Mouse (Mus musculus): Measurements from ENCODE around the gene Oxct1.
A peak's percentile ranks its signal among the peaks of the same experiment; 100 is the strongest.

The Oxct1 gene

DNA sequence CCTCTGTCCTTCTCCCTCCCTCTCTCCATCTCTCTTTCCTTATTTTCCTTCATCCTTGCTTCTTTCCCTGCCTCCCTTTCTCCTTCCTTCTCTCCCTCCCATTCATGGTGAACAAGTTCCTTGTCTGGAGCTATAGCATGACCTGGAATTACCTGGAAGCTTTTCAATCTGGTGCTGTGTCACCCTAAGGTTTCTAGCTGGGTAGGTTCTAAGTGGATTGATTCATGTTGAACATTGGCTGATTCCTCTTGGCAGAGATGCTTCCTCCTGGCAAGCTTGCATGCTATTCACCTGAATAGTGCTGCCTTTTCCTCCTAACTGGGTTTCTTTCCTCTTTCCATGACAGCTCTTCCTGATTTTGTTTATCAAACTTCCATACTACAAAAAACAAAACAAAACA, 2.8 kb downstream of the Oxct1 start:
- DNase-seq: peak in 1 of 2 experiments; percentile 23

DNA sequence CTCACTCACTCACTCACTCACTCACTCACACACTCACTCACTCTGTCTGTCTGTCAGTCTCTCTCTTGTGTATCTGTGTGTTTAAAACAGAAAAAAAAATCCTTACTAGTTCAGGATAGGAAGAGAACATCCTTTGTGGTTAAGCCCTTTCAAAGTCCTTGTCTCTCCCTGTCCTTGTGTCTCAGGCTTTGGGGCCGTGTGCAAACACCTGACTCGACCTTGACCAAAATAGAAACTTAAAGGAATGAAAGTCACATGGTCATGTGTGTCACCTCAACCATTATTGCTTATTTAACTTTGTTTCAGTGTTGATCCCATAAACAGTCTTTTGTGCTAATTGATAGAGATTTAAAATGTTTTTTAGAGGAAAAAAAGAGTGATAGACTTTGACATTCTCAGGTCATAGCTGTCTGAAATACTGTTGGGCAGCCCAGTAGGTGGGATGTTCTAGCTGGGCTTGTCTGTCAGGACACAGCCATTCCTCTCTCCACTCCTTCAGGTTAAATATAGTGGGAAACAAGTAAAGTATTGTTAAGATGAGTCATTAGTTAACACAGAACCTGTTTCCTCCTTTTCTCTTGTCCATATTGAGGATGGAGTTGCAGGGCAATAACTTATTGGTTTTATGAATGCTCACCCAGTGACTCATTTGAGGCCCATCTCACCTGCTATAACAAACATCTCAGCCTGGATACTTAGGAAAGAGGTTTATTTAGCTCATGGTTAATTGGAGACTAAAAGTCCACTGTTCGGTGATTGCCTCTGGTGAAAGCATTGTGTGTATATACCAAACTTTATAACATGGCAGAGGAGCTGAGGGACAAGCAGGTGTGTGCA, 7.2 kb downstream of the Oxct1 start:
- no peak for DNase-seq

DNA sequence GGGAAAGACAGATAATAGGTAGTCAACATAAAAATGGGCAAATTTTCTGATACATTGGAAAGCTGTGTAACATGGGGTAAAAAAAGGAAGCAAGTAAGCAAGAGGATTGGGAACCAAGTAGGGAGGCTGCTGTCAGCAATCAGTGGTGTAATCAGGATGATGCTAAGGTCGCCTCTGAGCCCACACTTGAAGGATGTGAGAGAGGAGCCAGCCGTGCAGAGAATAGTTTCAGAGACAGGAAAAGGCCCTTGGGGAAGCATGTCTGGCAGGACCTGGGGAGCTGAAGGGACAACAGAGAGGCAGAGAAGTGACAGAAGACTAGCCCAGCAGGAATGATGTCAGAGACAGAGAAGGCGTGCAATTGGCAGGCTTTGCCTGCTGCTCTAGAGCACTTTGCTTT, 16.2 kb downstream of the Oxct1 start:
- no peak for DNase-seq

DNA sequence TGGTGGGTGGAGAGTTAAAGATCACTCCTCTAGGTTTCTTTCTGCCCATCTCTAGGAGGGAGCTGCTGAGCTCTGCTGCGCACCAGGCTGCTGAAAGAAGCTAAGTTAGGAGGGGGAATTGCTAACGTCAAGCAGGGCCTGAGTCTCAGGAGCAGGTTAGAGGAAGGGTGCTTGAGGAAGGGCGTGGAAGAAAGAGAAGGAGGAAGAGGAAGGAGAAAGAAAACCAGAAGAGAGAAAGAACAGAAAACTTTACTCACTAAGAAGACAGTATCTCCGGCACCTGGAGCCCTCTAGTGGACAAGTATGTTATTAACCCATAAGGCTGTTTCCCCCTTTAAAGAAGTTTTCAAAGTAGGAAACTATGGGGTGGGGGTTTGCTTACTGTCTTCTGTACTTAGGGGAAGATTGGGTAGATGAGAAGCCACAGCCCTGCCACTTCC, 16.9 kb downstream of the Oxct1 start:
- DNase-seq: no peak

DNA sequence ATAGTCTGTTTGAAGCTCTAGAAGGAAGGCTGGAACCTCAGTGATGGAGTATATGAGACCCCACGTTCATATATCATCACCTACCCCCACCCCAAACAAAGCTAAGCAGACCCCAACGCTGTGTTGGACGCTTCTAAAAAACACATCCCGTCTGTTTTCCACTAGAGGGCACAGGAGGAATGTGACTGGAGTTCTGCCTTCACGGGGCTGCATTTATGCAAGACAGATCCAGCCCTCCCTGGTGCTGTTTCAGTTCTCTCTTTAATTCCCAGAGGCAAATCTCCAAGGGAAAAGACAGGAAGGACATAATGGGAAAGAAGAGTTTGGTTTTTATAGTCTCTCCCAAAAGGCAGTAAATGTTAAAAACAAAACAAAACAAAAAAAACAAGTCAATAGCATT, 30.4 kb downstream of the Oxct1 start:
- DNase-seq: peak; percentile 25 to 38

DNA sequence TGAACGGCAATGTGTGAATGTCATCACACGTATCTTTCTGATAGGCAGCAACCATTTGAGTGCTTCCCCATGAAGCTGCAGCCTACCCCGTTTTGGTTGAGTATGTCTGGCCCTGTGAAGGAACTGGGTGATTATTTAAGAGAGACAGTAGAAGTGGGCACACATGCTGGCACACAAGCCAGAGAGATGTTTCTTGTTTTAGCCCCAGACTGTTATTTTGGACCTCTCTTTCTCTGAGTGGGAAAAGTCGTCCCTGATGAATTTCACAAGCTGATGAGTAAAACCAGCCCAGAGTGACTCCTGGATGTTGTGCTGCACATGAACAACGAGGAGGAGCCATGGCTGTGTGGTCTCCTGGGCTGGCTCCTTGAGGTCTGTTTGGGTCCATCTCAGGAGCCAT, 37.4 kb downstream of the Oxct1 start:
- no peak for DNase-seq

DNA sequence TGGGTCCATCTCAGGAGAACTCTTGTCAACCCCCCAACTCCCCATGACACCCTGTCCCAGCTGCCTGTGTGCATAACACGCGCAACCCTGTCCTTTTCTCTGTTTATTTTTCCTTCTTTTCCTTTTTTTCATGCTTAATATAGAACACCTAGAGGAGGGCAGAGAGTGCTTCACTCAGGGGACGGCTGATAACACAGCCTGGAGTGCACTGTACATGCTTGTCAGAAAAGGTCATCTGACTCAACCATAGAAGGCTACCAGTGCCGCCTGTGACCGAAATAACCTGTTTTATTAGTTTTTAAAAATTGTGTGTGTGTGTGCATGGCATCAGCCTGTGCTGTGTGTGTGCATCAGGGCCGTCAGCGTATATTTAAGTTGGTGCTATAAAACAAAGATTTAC, 37.8 kb downstream of the Oxct1 start:
- no peak for DNase-seq

DNA sequence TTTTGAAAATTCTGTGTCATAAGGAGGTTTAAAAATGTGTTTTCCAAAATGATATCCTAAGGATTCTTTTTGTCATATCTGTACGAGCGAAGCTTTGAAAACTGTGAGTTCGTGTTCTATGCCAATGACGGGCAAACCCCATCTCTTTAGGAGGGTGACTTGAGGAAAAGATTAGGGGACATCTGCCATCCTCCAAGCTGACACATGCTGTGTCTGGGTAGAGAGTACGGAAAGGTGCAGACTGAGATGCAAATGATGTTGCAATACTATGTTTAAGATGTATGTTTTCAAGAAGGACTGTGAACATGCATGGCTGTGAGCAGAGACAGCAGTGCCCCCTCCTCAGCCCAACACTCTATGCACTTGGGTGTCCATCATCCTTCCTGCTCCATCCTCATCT, 38.5 kb downstream of the Oxct1 start:
- no peak for DNase-seq

DNA sequence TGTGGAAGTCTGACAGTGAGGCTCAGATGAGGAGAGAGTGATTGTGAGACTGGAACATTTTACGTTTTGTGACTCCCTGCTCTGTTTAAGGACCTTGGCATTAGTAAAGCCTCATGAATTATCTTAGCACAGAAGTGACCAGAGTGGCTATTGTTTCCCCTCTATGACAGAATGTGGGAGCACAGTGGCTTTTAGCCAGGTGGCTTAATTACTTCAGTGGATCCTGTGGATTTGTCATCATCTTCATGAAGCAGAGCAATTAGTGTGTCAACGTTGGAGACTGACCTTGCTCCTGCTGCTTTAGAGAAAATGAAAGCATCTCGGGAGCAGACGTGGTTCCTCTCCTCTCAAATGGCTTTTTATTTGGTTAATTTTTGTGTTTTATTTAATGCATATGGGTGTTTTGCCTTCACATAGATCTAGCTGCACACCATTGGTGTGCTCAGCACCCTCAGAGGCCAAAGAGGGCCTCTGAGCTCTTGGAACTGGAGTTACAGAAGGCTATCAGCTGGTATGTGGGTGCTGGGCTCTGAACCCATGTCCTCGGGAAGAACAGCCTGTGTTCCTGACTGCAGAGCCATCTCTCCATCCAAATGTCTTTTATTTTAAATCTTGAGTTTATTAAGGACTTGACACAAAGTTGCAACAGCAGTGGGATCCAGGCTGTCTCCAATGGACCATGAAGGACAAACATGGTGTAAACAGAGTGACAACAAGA, 41.2 kb downstream of the Oxct1 start:
- DNase-seq: peak; percentile 23 to 42

DNA sequence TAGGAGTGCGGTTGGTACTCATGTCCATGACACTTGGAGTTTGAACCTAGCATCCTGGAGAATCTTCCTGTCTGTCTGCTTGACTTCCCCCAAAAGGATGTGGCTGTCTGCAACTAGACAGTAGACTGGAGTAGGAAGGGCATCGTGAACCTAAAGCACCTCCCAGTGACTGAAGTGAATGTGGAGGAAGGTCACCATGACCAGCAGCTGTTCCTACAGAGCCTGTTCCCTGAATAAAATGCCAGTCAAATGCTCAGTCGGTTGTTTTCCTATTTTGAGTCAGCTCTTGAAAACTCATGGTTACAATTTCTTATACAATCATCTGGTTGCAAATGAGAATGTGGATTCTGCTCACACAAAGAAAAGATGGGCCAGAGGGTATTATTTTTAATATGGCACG, 51.8 kb downstream of the Oxct1 start:
- no peak for DNase-seq

DNA sequence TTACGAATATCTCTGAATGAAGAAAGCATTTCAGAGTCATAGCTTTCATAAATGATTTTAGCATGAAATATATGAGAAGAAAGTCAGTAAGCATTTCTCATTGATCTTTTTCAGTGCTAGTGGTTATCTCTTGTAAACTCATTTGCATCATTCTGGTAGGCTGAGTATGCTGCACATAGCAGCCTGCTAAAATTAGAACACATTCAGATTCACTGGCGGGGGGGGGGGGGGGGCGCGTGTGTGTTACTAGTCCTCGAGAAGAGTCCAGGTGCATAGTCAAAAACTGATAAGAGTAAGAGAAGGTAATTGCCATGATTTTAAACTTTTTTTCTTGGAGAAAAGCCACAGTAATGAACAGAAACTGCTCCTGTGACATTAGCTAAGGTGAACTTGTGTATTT, 52.6 kb downstream of the Oxct1 start:
- DNase-seq: no peak

DNA sequence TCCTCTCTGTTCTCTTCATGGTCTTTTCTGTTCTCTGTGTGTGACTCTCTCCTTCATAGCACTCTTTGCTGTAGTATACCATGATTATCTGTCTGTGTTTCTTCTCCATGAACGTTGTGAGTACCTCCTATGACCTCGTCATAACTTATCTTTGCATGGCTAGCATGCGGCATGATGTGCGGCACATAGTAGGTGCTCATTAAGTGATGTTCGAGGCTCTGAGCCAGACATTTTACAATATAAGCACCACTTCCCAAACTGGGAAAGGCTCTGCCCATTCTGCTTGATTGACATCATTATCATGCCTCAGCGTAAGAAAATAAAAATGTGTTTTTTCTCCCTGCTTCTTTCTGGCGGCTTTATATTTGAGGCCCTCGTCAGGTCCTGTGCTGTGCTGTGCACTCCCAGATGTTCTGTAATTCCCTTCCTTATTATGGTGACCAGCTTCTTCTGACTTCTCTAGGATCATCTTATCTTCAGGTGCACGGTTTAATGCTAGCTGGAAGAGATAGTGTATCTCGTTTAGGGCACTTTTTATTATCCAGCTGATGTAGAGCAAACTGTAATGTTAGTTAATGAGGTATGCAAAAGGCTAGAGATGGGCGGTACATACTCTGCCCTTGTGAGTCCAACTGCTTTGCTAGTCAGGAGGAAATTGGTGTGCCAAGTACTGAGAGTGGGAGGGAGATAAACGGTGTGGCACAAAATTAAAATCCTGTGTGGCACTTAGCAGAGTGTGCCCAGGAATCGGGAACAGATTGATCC, 53.4 kb downstream of the Oxct1 start:
- no peak for DNase-seq

DNA sequence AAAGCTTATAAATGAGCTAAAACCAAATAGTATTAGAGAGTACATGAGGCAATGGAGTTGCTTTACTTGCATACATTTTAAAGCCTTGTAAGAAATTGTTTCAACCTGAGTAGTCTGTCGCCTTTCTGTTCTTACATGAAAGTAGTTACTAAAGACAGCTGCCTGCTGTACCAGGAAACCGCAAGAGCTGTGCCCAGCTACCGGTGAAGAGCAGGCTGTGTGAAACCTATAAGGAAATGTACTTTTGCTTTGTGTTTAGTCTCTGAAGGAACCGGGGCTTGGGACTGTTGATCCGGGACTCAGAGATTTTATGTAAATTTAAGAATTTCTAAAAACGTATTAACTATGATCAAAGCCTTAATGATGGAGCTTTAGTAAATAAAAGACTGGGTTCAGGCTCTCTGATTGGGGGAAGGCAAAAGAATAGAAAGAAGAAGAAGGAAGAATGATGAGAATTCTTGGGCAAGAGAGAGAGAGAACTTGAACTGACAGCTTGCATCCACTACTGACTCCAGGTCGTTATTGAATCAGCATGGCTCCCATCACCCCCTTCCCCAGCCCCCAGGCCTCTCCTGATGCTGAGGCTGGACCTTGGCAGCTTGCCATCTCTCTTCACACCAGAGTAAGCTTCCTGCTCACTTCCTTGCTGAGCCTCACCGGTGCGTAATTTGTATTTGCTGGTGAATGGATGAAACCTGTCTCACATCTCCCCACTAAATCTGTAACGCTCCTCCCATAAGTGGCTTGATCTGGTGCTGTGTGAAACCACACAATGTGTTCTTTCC, 59.6 kb downstream of the Oxct1 start:
- DNase-seq: peak; percentile 21 to 30

DNA sequence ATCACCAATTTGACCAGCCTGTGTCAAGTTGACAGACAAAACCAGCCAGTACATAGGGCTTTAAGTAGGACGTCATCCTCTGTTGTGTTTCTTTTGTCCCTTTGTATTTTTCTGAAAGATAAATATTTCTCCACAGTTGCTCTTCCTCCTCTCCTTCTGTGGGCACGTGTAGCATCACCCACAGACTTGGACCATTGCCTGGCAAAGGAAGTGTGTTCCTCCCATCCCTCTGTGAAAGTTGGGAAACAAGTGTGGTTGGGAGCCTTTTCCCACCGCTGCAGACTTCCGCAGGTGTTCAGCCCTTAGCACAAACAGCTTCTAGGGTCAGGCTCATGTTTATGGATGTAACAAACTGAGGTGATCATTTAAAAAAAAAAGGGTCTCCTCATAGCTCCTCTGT, 61.3 kb downstream of the Oxct1 start:
- DNase-seq: no peak

DNA sequence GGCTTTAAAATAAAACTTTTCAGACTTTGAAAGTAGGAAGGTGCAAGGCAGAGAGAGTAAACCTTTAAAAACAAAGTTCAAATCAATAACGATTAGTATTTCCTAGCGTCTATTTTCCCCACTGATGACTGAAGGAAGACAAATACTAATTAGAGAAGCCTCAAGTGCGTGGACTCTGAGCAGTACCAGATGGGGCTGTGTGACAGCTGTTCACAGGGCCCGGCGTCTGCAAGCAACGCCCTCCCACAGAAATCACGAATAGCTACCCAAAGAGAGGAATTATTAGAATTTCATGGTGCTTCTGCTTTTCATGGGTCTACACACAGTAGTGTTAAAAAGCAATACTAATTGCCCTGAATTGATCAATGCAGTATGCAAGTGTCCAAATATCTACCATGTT, 61.7 kb downstream of the Oxct1 start:
- no peak for DNase-seq

DNA sequence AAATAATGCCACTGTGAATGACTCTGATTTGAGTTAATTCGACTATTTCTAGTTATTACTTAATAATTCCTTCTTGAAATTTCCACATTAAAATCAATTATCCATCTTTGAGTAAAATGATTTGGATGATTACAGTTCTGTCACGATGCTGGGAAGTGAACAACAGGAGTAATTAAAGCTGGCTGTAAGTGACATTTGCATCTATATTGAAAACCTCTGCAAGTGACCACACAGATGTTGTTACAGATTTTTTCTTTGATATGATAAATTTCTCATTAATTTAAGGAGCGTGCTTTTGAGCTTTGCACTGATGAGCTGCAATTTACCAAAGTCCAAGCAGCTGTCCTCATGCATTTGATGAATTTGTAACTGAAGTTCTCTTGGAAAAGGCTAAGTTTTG, 64.4 kb downstream of the Oxct1 start:
- no peak for DNase-seq

DNA sequence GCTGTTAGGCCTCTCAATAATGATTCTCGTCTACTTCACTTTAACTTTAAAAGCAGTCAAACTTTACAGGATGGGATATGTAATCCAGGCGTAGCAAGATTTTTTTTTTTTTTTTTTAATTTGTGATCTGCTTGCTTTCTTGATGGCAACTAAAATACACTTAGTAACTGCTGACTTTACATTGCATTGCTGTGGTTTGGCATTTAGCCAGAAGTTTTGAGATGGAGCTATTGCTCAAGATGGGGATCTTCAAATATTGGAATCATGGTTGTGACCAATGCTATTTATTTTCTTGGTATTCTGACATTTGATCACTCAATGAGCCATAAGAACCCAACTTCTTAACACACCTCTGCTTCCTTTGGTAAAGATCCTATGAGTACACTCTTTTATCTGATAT, 66.4 kb downstream of the Oxct1 start:
- DNase-seq: no peak

DNA sequence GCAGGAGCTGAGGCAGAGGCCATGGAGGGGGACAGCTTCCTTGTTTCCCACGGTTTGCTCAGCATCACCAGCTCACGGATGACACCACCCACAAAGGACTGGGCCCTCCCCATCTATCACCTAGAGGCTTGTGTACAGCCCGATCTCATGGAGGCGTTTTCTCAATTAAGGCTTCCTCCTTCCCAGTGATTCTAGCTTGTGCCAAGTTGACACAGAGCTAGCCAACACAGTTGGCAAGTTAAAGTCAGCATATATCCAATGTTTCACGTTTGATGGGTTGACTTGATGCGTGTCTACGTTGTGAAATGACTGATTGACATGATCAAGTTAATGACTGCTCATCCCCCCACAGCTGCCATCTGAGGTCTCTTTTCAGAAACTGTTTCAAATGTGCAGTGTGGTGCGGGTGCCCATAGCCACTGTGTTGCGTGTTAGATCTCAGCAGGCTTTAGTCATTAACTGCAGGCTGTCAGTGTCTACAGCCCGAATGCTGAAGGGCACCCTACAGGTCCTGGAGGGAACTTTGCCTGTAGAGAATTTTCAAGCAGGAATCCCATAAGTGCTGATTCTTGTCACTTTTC, 74.2 kb downstream of the Oxct1 start:
- no peak for DNase-seq

DNA sequence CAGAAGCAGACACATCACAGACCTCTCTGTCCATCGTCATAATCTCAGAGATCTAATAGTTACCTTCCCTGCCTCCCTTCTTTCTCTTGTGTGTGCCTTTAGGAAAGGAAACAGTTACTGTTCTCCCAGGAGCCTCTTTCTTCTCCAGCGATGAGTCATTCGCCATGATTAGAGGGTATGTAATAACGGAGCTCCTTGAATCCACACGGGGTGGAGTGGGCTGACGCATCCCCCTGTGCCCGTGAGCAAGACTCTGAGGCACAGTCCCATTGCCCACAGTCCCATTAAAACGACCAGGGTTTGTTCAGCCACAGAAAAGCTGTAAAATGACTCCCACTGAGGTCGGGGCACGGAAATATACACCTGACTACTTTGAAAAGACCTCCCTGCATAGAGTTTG, 74.8 kb downstream of the Oxct1 start:
- no peak for DNase-seq

DNA sequence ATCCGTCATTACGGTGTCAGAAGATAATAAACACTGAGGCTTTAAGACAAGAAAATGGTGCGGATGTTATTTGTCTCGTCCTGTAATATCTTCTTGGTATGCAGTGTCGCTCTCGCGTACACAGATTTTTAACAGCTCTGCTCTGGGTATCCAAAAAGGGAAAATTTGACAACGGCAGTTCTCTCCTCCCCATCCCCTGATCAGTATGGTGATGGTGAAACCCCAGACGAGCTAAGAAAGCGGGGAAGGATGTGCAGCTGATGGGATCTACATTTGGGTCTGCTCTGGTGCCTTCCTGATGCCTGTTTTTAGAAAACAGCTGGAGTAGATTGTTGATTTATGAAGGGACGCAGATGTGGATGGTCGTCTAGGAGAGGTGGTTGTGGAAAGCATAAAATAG, 78.1 kb downstream of the Oxct1 start:
- no peak for DNase-seq

DNA sequence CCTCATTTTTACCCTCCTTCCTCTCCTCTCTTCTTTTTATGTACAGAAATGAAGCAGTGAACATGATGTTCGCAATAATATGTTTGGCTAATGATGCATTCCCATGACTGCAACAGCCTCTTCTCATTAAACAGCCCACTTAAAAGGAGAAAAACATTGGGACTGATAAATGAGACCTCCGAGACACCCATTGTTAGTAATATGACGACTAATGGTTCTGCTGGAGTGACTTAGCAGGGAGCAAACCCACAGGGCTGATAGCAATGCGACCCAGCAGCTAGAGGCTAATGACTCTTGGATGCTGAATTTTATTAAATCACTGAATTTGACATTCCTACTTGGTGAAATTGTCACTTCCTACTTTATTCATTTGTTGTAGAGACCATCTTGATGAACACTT, 79.3 kb downstream of the Oxct1 start:
- DNase-seq: no peak

DNA sequence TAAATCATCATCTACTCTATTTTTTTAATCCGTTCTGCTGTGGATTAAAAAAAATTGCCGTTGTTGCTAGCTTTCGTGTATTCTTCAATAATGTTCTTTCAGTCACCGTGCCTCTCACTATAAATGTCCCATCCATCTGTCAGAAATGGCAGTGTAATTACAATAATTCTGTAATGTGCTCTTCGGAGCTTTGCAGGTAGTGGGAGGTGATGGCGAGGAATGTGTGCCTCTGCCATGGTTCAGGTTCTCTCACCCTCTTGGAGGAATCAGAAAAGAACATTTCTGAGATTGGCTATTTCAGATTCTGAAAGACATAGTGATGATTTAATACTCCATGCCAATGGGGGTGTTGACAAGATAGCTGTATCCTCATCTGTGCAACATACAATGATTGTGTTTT, 93.8 kb downstream of the Oxct1 start:
- DNase-seq: no peak

DNA sequence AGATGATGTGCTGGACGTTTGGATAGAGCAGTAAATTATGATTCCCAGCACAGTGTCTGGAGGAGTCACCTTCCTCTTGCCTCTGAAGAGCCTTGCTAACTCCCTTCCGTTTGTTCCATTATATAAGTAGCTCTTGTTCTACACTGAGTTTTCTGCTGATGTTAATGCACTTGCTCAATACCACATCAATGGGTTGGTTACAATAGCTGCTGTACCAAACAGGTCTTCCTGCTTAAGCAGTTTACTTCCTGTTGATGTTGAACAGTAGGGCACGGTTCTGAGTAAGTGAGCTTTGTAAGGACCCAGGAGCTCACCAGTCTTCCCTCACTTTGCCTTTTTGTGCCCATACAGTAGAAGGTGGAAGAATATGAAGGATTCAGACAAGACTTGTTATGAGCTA, 98.5 kb downstream of the Oxct1 start:
- no peak for DNase-seq
